Mouse (Mus musculus): Measurements from ENCODE around the gene Lcp2. TPM values are rescaled to one million over a fixed set of nuclear protein-coding genes. Genes with fewer than 3 reads are reported as not detected.

Gene Lcp2
- 2.0 and 2.3 TPM in 2 replicates for polyA plus RNA-seq (2014; fragmentation: Nextera tagmentation; extraction: Ambion mirVana)

GRCm38 (mm10) chr11:34046767-34047541, at the start of gene Lcp2:
Gene Lcp2, plus strand, starts transcription at chr11:34046920.
- H3K9ac ChIP-seq (ENCODE audit: low read length) = no peak within 1 kb of the TSS
- H3K4me1 ChIP-seq (replicated peaks; ENCODE audit: control insufficient read depth, insufficient read depth, low read length) = no peaks in the 10 kb centered on the region
- no peaks in the 10 kb centered on the region for H3K36me3 ChIP-seq (ENCODE audit: control insufficient read depth, insufficient read depth, low read length)
- H3K27me3 ChIP-seq (ENCODE audit: control insufficient read depth, insufficient read depth, low read length) = no peaks in the 10 kb centered on the region
- no peak within 1 kb of the TSS for H3K4me3 ChIP-seq (ENCODE audit: low read depth, low read length)
- no peak for ATAC-seq (replicated peaks; ENCODE audit: low FRiP score)
- H3K9me3 ChIP-seq (ENCODE audit: control insufficient read depth, low read length) = no peaks in the 10 kb centered on the region
- WGBS = 82% methylated on average over 6 of the region's 6 CpGs
- H3K4me2 ChIP-seq (ENCODE audit: low read depth, low read length, severe bottlenecking) = no peak within 1 kb of the TSS
- no peak within 1 kb of the TSS for H3K27ac ChIP-seq (ENCODE audit: low read depth, low read length)
- DNase-seq (ENCODE audit: low spot score) = no peak

DNA sequence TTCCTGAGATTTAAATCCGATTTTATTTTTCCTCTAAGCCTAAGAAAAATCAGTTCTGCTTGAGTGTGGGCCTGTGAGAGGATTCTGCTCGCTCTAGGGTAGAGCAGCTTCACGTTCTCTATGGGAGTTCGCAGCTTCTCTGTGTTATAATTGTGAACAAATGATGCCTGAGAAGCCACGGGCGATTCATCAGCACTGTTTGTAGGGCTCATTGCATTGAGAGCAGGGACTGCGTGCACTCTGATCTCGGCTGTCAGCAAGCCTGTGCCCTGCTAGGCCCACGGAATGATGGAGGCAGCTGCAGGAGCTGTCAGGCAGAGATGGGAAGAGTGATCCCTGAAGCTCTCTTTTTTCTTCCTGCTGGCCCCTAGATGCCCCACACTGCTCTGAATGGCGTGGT, 48.5 kb upstream of the Lcp2 start:
- Histone ChIP-seq H3K27ac (ENCODE audit: low read depth, low read length) (no peak overlapping the region), H3K36me3 (ENCODE audit: control insufficient read depth, insufficient read depth, low read length) (no peaks in the 10 kb centered on the region), H3K4me2 (ENCODE audit: low read depth, low read length, severe bottlenecking) (no peak overlapping the region), H3K4me1 (replicated peaks; ENCODE audit: control insufficient read depth, insufficient read depth, low read length) (no peaks in the 10 kb centered on the region), H3K4me3 (ENCODE audit: low read depth, low read length) (no peak overlapping the region), H3K9ac (ENCODE audit: low read length) (no peak overlapping the region), H3K27me3 (ENCODE audit: control insufficient read depth, insufficient read depth, low read length) (no peaks in the 10 kb centered on the region), H3K9me3 (ENCODE audit: control insufficient read depth, low read length) (no peaks in the 10 kb centered on the region)
- no peak for DNase-seq (ENCODE audit: low spot score)
- WGBS = 69% methylated on average over 10 of the region's 10 CpGs
- ATAC-seq (replicated peaks; ENCODE audit: low FRiP score) = no peak

GRCm38 (mm10) chr11:34000416-34000815, 46.3 kb upstream of the Lcp2 start:
- H3K4me1 ChIP-seq (replicated peaks; ENCODE audit: control insufficient read depth, insufficient read depth, low read length) = no peaks in the 10 kb centered on the region
- H3K9me3 ChIP-seq (ENCODE audit: control insufficient read depth, low read length) = no peaks in the 10 kb centered on the region
- H3K4me2 ChIP-seq (ENCODE audit: low read depth, low read length, severe bottlenecking) = no peak overlapping the region
- no peak overlapping the region for H3K4me3 ChIP-seq (ENCODE audit: low read depth, low read length)
- 82% methylated on average over 3 of the region's 3 CpGs for WGBS
- H3K27ac ChIP-seq (ENCODE audit: low read depth, low read length) = no peak overlapping the region
- DNase-seq (ENCODE audit: low spot score) (no peak), ATAC-seq (replicated peaks; ENCODE audit: low FRiP score) (no peak)
- no peaks in the 10 kb centered on the region for H3K36me3 ChIP-seq (ENCODE audit: control insufficient read depth, insufficient read depth, low read length)
- H3K27me3 ChIP-seq (ENCODE audit: control insufficient read depth, insufficient read depth, low read length) = no peaks in the 10 kb centered on the region
- H3K9ac ChIP-seq (ENCODE audit: low read length) = no peak overlapping the region

- Histone ChIP-seq H3K4me1 (replicated peaks; ENCODE audit: control insufficient read depth, insufficient read depth, low read length) (no peaks in the 10 kb centered on the region), H3K9me3 (ENCODE audit: control insufficient read depth, low read length) (no peaks in the 10 kb centered on the region), H3K27me3 (ENCODE audit: control insufficient read depth, insufficient read depth, low read length) (no peaks in the 10 kb centered on the region), H3K4me2 (ENCODE audit: low read depth, low read length, severe bottlenecking) (no peak overlapping the region), H3K9ac (ENCODE audit: low read length) (no peak overlapping the region), H3K4me3 (ENCODE audit: low read depth, low read length) (no peak overlapping the region), H3K27ac (ENCODE audit: low read depth, low read length) (no peak overlapping the region), H3K36me3 (ENCODE audit: control insufficient read depth, insufficient read depth, low read length) (no peaks in the 10 kb centered on the region)
- ATAC-seq (replicated peaks; ENCODE audit: low FRiP score) (no peak), DNase-seq (ENCODE audit: low spot score) (peak; percentile 67)
- 14% methylated on average over 5 of the region's 5 CpGs for WGBS
These were observed 44.7 kb upstream of the Lcp2 start for GRCm38 (mm10) chr11:34001938-34002592.

- no peaks in the 10 kb centered on the region for H3K36me3 ChIP-seq (ENCODE audit: control insufficient read depth, insufficient read depth, low read length)
- DNase-seq (ENCODE audit: low spot score) (no peak), ATAC-seq (replicated peaks; ENCODE audit: low FRiP score) (no peak)
- H3K4me2 ChIP-seq (ENCODE audit: low read depth, low read length, severe bottlenecking) = no peak overlapping the region
- no peak overlapping the region for H3K4me3 ChIP-seq (ENCODE audit: low read depth, low read length)
- H3K9me3 ChIP-seq (ENCODE audit: control insufficient read depth, low read length) = no peaks in the 10 kb centered on the region
- WGBS = 80% methylated on average over 5 of the region's 5 CpGs
- no peak overlapping the region for H3K27ac ChIP-seq (ENCODE audit: low read depth, low read length)
- no peaks in the 10 kb centered on the region for H3K27me3 ChIP-seq (ENCODE audit: control insufficient read depth, insufficient read depth, low read length)
- H3K9ac ChIP-seq (ENCODE audit: low read length) = no peak overlapping the region
- H3K4me1 ChIP-seq (replicated peaks; ENCODE audit: control insufficient read depth, insufficient read depth, low read length) = no peaks in the 10 kb centered on the region
These were observed 44.1 kb upstream of the Lcp2 start for GRCm38 (mm10) chr11:34002593-34002965.

- 100% methylated on average over 2 of the region's 2 CpGs for WGBS
These were observed 39.1 kb upstream of the Lcp2 start for GRCm38 (mm10) chr11:34007616-34008015.

GRCm38 (mm10) chr11:34008214-34008613, 38.5 kb upstream of the Lcp2 start:
- Histone ChIP-seq H3K4me2 (ENCODE audit: low read depth, low read length, severe bottlenecking) (no peak overlapping the region), H3K27ac (ENCODE audit: low read depth, low read length) (no peak overlapping the region), H3K9me3 (ENCODE audit: control insufficient read depth, low read length) (no peaks in the 10 kb centered on the region), H3K4me3 (ENCODE audit: low read depth, low read length) (no peak overlapping the region), H3K36me3 (ENCODE audit: control insufficient read depth, insufficient read depth, low read length) (no peaks in the 10 kb centered on the region), H3K27me3 (ENCODE audit: control insufficient read depth, insufficient read depth, low read length) (no peaks in the 10 kb centered on the region), H3K9ac (ENCODE audit: low read length) (no peak overlapping the region), H3K4me1 (replicated peaks; ENCODE audit: control insufficient read depth, insufficient read depth, low read length) (no peaks in the 10 kb centered on the region)
- ATAC-seq (replicated peaks; ENCODE audit: low FRiP score) (no peak), DNase-seq (ENCODE audit: low spot score) (no peak)
- 88% methylated on average over 11 of the region's 11 CpGs for WGBS

More at GRCm38 (mm10) chr11:34007616-34008015, 39.1 kb upstream of the Lcp2 start:
- Histone ChIP-seq H3K4me1 (replicated peaks; ENCODE audit: control insufficient read depth, insufficient read depth, low read length) (no peaks in the 10 kb centered on the region), H3K27ac (ENCODE audit: low read depth, low read length) (no peak overlapping the region), H3K9me3 (ENCODE audit: control insufficient read depth, low read length) (no peaks in the 10 kb centered on the region), H3K4me2 (ENCODE audit: low read depth, low read length, severe bottlenecking) (no peak overlapping the region), H3K36me3 (ENCODE audit: control insufficient read depth, insufficient read depth, low read length) (no peaks in the 10 kb centered on the region), H3K9ac (ENCODE audit: low read length) (no peak overlapping the region), H3K27me3 (ENCODE audit: control insufficient read depth, insufficient read depth, low read length) (no peaks in the 10 kb centered on the region), H3K4me3 (ENCODE audit: low read depth, low read length) (no peak overlapping the region)
- ATAC-seq (replicated peaks; ENCODE audit: low FRiP score) (no peak), DNase-seq (ENCODE audit: low spot score) (no peak)

DNA sequence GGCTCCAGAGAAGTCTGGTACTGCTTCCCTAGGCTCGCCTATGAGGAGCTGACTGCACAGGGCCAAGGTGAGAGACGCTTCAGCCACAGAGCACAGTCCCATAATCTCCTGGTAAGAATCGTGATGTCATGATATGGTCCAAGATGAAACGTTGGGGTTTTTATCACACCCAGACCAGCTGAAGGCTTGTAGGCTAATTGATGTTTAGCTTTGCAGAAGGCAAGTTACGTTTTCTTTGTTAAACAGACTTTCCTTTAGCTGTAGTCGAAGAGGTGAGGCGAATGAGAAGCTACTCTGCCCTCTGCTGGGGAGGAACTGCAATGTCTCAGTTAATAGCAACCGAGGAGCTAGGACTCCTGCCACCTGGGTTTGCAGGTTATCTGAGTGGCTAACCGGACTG, 38.0 kb upstream of the Lcp2 start:
- no peak overlapping the region for H3K4me2 ChIP-seq (ENCODE audit: low read depth, low read length, severe bottlenecking)

More for the DNA sequence above, 38.0 kb upstream of the Lcp2 start:
- DNase-seq (ENCODE audit: low spot score) = no peak
- Histone ChIP-seq H3K4me3 (ENCODE audit: low read depth, low read length) (no peak overlapping the region), H3K36me3 (ENCODE audit: control insufficient read depth, insufficient read depth, low read length) (no peaks in the 10 kb centered on the region), H3K9me3 (ENCODE audit: control insufficient read depth, low read length) (no peaks in the 10 kb centered on the region), H3K4me1 (replicated peaks; ENCODE audit: control insufficient read depth, insufficient read depth, low read length) (no peaks in the 10 kb centered on the region), H3K9ac (ENCODE audit: low read length) (no peak overlapping the region), H3K27me3 (ENCODE audit: control insufficient read depth, insufficient read depth, low read length) (no peaks in the 10 kb centered on the region), H3K27ac (ENCODE audit: low read depth, low read length) (no peak overlapping the region)
- 49% methylated on average over 9 of the region's 9 CpGs for WGBS
- no peak; the same call in 1 of the 2 replicates for ATAC-seq (replicated peaks; ENCODE audit: low FRiP score)
